Mouse (Mus musculus) kidney, embryonic 14.5 days (tissue): ENCODE measurements around the gene Runx2. TPM values are rescaled to one million over a fixed set of nuclear protein-coding genes. Genes with fewer than 3 reads are reported as not detected.

Experiments
- ATAC-seq: fragments of 200-750 bp; cut with Nextera tagmentation; 2 replicates; pipeline ENCODE4 v1.8.0; 2017; ENCODE audit warnings: moderate number of reproducible peaks, mild to moderate bottlenecking, moderate TSS enrichment, moderate library complexity; ENCODE audit not compliant: low FRiP score, low TSS enrichment
- H3K27ac ChIP-seq: fragments of 300-500 bp; sonication (generic); 2 replicates; pipeline ENCODE4 v1.5.1; 2014; ENCODE audit warnings: low read depth, mild to moderate bottlenecking, low read length, moderate library complexity, mixed read lengths
- H3K27me3 ChIP-seq: fragments of 300-500 bp; sonication (generic); 2 replicates; pipeline ENCODE4 v1.6.1; 2014; ENCODE audit warnings: mild to moderate bottlenecking, low read length; ENCODE audit not compliant: control insufficient read depth, insufficient read depth
- H3K36me3 ChIP-seq: fragments of 300-500 bp; sonication (generic); 2 replicates; pipeline ENCODE4 v1.6.1; 2014; ENCODE audit warnings: low read length, mixed read lengths; ENCODE audit not compliant: control insufficient read depth, insufficient read depth
- H3K4me1 ChIP-seq: fragments of 300-500 bp; sonication (generic); 2 replicates; pipeline ENCODE4 v1.6.1; 2014; ENCODE audit warnings: low read length, mixed read lengths; ENCODE audit not compliant: control insufficient read depth, insufficient read depth
- H3K4me2 ChIP-seq: fragments of 300-500 bp; sonication (generic); replicated peaks from 2 replicates; pipeline ENCODE4 v1.6.1; 2014; ENCODE audit warnings: low read depth, mild to moderate bottlenecking, low read length
- H3K4me3 ChIP-seq: fragments of 300-500 bp; sonication (generic); 2 replicates; pipeline ENCODE4 v1.5.1; 2014; ENCODE audit warnings: mild to moderate bottlenecking, low read length
- H3K9ac ChIP-seq: fragments of 300-500 bp; sonication (generic); 2 replicates; pipeline ENCODE4 v1.6.1; 2014; ENCODE audit warnings: low read depth, mild to moderate bottlenecking, low read length, moderate library complexity
- H3K9me3 ChIP-seq: fragments of 300-500 bp; sonication (generic); 2 replicates; pipeline ENCODE4 v1.6.1; 2016; ENCODE audit warnings: low read length; ENCODE audit not compliant: control insufficient read depth
- WGBS: fragments of 180-500 bp; shearing (Covaris S2); extraction: QIAGEN DNeasy Blood & Tissue Kit; methylation state at CpG from one replicate; pipeline ENCODE4 v1.1.7; 2014; 5-methylcytosine and 5-hydroxymethylcytosine counted together
- polyA plus RNA-seq: library from polyadenylated mRNA; unstranded; fragments of >200 nt; fragmentation: Nextera tagmentation; extraction: Ambion mirVana; gene quantifications from 2 replicates; pipeline ENCODE4 v1.2.1, GENCODE M21; 2014

The Runx2 gene
- polyA plus RNA-seq, 1 experiment from 2014 or later = 2.4 TPM

GRCm38 (mm10) chr17:44504794-44505317, 309.7 kb downstream of the Runx2 start:
- no peaks in the 10 kb centered on the region for H3K9me3 ChIP-seq
- ATAC-seq = no peak
- H3K4me1 ChIP-seq = no peaks in the 10 kb centered on the region
- H3K4me2 ChIP-seq = no peak overlapping the region
- H3K27me3 ChIP-seq = no peaks in the 10 kb centered on the region
- no peak overlapping the region for H3K9ac ChIP-seq
- no peak overlapping the region for H3K27ac ChIP-seq
- WGBS = 87% methylated on average over 10 of the region's 10 CpGs
- H3K36me3 ChIP-seq = no peaks in the 10 kb centered on the region
- H3K4me3 ChIP-seq = no peak overlapping the region

GRCm38 (mm10) chr17:44502176-44502575, 312.4 kb downstream of the Runx2 start:
- H3K36me3 ChIP-seq = no peaks in the 10 kb centered on the region
- H3K4me1 ChIP-seq = no peaks in the 10 kb centered on the region
- H3K4me2 ChIP-seq = no peak overlapping the region
- no peak overlapping the region for H3K27ac ChIP-seq
- H3K9me3 ChIP-seq = no peaks in the 10 kb centered on the region
- WGBS = 89% methylated on average over 5 of the region's 5 CpGs
- no peak for ATAC-seq
- H3K4me3 ChIP-seq = no peak overlapping the region
- no peak overlapping the region for H3K9ac ChIP-seq
- H3K27me3 ChIP-seq = no peaks in the 10 kb centered on the region

- Histone ChIP-seq H3K4me3 (no peak overlapping the region), H3K4me1 (no peaks in the 10 kb centered on the region), H3K27ac (no peak overlapping the region), H3K27me3 (no peaks in the 10 kb centered on the region), H3K9me3 (no peaks in the 10 kb centered on the region), H3K36me3 (no peaks in the 10 kb centered on the region), H3K4me2 (no peak overlapping the region), H3K9ac (no peak overlapping the region)
- no peak for ATAC-seq
- 71% methylated on average over 11 of the region's 11 CpGs for WGBS
Measured at GRCm38 (mm10) chr17:44500306-44500899, 314.2 kb downstream of the Runx2 start.

- no peaks in the 10 kb centered on the region for H3K36me3 ChIP-seq
- ATAC-seq = peak; percentile 84
- no peaks in the 10 kb centered on the region for H3K27me3 ChIP-seq
- peaks cover 4% of the 10 kb centered on the region for H3K4me1 ChIP-seq
- no peak overlapping the region for H3K4me3 ChIP-seq
- H3K9me3 ChIP-seq = no peaks in the 10 kb centered on the region
- 19% methylated on average over 11 of the region's 11 CpGs for WGBS
- H3K4me2 ChIP-seq = no peak overlapping the region
- no peak overlapping the region for H3K27ac ChIP-seq
- no peak overlapping the region for H3K9ac ChIP-seq
Measured at GRCm38 (mm10) chr17:44490164-44490794, 324.3 kb downstream of the Runx2 start.

GRCm38 (mm10) chr17:44489346-44489745, 325.3 kb downstream of the Runx2 start:
- Histone ChIP-seq H3K4me3 (no peak overlapping the region), H3K9me3 (no peaks in the 10 kb centered on the region), H3K36me3 (no peaks in the 10 kb centered on the region), H3K4me2 (no peak overlapping the region), H3K27me3 (no peaks in the 10 kb centered on the region), H3K27ac (no peak overlapping the region), H3K4me1 (peaks cover 4% of the 10 kb centered on the region), H3K9ac (no peak overlapping the region)
- no peak for ATAC-seq
- 72% methylated on average over 6 of the region's 6 CpGs for WGBS

GRCm38 (mm10) chr17:44487514-44488244, 326.9 kb downstream of the Runx2 start:
- WGBS = 84% methylated on average over 10 of the region's 10 CpGs
- no peak overlapping the region for H3K4me3 ChIP-seq
- no peaks in the 10 kb centered on the region for H3K27me3 ChIP-seq
- peaks cover 4% of the 10 kb centered on the region for H3K4me1 ChIP-seq
- H3K27ac ChIP-seq = no peak overlapping the region
- H3K9ac ChIP-seq = no peak overlapping the region
- H3K36me3 ChIP-seq = no peaks in the 10 kb centered on the region
- no peak for ATAC-seq
- no peak overlapping the region for H3K4me2 ChIP-seq
- H3K9me3 ChIP-seq = no peaks in the 10 kb centered on the region

- peaks cover 2% of the 10 kb centered on the region for H3K4me1 ChIP-seq
- WGBS = 83% methylated on average over 5 of the region's 5 CpGs
- no peaks in the 10 kb centered on the region for H3K9me3 ChIP-seq
- no peak overlapping the region for H3K4me2 ChIP-seq
- H3K9ac ChIP-seq = no peak overlapping the region
- no peaks in the 10 kb centered on the region for H3K27me3 ChIP-seq
- no peak overlapping the region for H3K4me3 ChIP-seq
- H3K36me3 ChIP-seq = no peaks in the 10 kb centered on the region
- ATAC-seq = no peak
- no peak overlapping the region for H3K27ac ChIP-seq
Measured at GRCm38 (mm10) chr17:44485337-44485736, 329.3 kb downstream of the Runx2 start.

- H3K4me2 ChIP-seq = no peak overlapping the region
- H3K27me3 ChIP-seq = no peaks in the 10 kb centered on the region
- no peak overlapping the region for H3K4me3 ChIP-seq
- no peak overlapping the region for H3K9ac ChIP-seq
- H3K27ac ChIP-seq = no peak overlapping the region
- no peaks in the 10 kb centered on the region for H3K4me1 ChIP-seq
- WGBS = 40% methylated on average over 5 of the region's 5 CpGs
- ATAC-seq = 0 out of 2 replicates have a peak, but pooled peaks have one; percentile 20
- H3K9me3 ChIP-seq = no peaks in the 10 kb centered on the region
- H3K36me3 ChIP-seq = no peaks in the 10 kb centered on the region
Measured at GRCm38 (mm10) chr17:44479918-44480317, 334.7 kb downstream of the Runx2 start.

- H3K36me3 ChIP-seq = no peaks in the 10 kb centered on the region
- no peaks in the 10 kb centered on the region for H3K9me3 ChIP-seq
- ATAC-seq = no peak
- H3K9ac ChIP-seq = no peak overlapping the region
- WGBS = 66% methylated on average over 4 of the region's 4 CpGs
- no peaks in the 10 kb centered on the region for H3K27me3 ChIP-seq
- no peak overlapping the region for H3K4me2 ChIP-seq
- H3K4me3 ChIP-seq = no peak overlapping the region
- no peaks in the 10 kb centered on the region for H3K4me1 ChIP-seq
- no peak overlapping the region for H3K27ac ChIP-seq
Measured at GRCm38 (mm10) chr17:44479491-44479890, 335.1 kb downstream of the Runx2 start.
